Comparison of ENCODE assay signal across 1 mouse cellular context in genomic region chr3:95965518-95966451, GRCm38 (mm10).
TF ChIP-seq lines count a peak whose summit lies in the region.

No protein-coding gene starts in this region.

TF ChIP-seq in MEL, 35 proteins besides CTCF, POLR2A, EP300 and RAD21 (continued from another document):
- TF ChIP-seq CHD1 (IDR thresholded peaks at IDR 0.05; ENCODE audit: low read depth, low read length): no peak
